Mouse (Mus musculus): ENCODE measurements around the gene Sh3kbp1. TPM values are rescaled to one million over a fixed set of nuclear protein-coding genes. Genes with fewer than 3 reads are reported as not detected.
A peak's percentile ranks its signal among the peaks of the same experiment; 100 is the strongest.
"Not testable (repeated sequence)": the region's sequence is repeated elsewhere in the genome, so short reads cannot be mapped to it uniquely, and the experiment has no call there.

The Sh3kbp1 gene
- total RNA-seq (2012; rRNA removed): 45.4 and 47.6 TPM in 2 replicates
- total RNA-seq (2014; rRNA removed): 48.2 and 49.7 TPM in 2 replicates
- 70.2 and 85.8 TPM in 2 replicates for polyA plus RNA-seq (2012; ENCODE audit: insufficient read length, low read depth)

- H3K4me2 ChIP-seq (ENCODE audit: insufficient read depth, low read depth, poor library complexity, severe bottlenecking): peak within 1 kb of the TSS; percentile 95
- H3K9ac ChIP-seq (ENCODE audit: insufficient read depth, low read depth): peak within 1 kb of the TSS; percentile 64
- no peaks in the 10 kb centered on the region for H3K9me3 ChIP-seq (replicated peaks; ENCODE audit: low read length)
- no peaks in the 10 kb centered on the region for H3K27me3 ChIP-seq (replicated peaks)
- peak within 1 kb of the TSS; percentile 86 for H3K27ac ChIP-seq (ENCODE audit: insufficient read depth, low read depth)
- H3K4me3 ChIP-seq (replicated peaks in 1 of 3; ENCODE audit: low read depth in 2 of 3, low read length in 2 of 3, poor library complexity in 1 of 3): peak within 1 kb of the TSS; percentile 56 to 82 (median 66)
- TF ChIP-seq RAD21 (IDR thresholded peaks at IDR 0.05; ENCODE audit: low read depth, low read length) (peak; percentile 51), CHD2 (IDR thresholded peaks at IDR 0.05; ENCODE audit: low read length) (0 out of 2 replicates have a peak, but pooled peaks have one; percentile 34), SMC3 (IDR thresholded peaks at IDR 0.05; ENCODE audit: low read depth, low read length) (peak; percentile 55), CHD1 (IDR thresholded peaks at IDR 0.05; ENCODE audit: low read depth, low read length) (no peak), NRF1 (IDR thresholded peaks at IDR 0.05; ENCODE audit: low read depth, low read length) (no peak), ZMIZ1 (IDR thresholded peaks at IDR 0.05; ENCODE audit: low read depth, low read length) (no peak), RCOR1 (conservative IDR thresholded peaks at IDR 0.05; ENCODE audit: low read depth, low read length) (no peak), POLR2A (IDR thresholded peaks at IDR 0.05; ENCODE audit: low read depth, low read length) (peak; percentile 29; the same call in 1 of the 2 replicates), CTCF (conservative IDR thresholded peaks at IDR 0.05 in 1 of 2, IDR thresholded peaks at IDR 0.05 in 1 of 2; ENCODE audit: low read depth in 2 of 2, low read length in 2 of 2) (peak in 1 of 2 experiments; percentile 48; a peak in 2 of 4 replicates), ELF1 (IDR thresholded peaks at IDR 0.05; ENCODE audit: low read depth, low read length) (no peak), MAZ (IDR thresholded peaks at IDR 0.05; ENCODE audit: low read depth, low read length) (no peak), NELFE (IDR thresholded peaks at IDR 0.05; ENCODE audit: low read depth, low read length) (no peak), JUN (IDR thresholded peaks at IDR 0.05; ENCODE audit: insufficient read depth, low read depth, low read length) (no peak), USF1 (IDR thresholded peaks at IDR 0.05; ENCODE audit: low read depth, low read length) (no peak), POLR2AphosphoS2 (IDR thresholded peaks at IDR 0.05; ENCODE audit: low read depth, low read length) (no peak), MEF2A (IDR thresholded peaks at IDR 0.05; ENCODE audit: borderline replicate concordance, low read depth, low read length) (0 out of 2 replicates have a peak, but pooled peaks have one; percentile 18), EP300 (IDR thresholded peaks at IDR 0.05; ENCODE audit: low read length) (no peak), MAX (IDR thresholded peaks at IDR 0.05; ENCODE audit: low read length) (no peak)
- H3K4me1 ChIP-seq (ENCODE audit: control insufficient read depth in 1 of 2, insufficient read depth in 2 of 2): peaks cover 7 to 11% of the 10 kb centered on the region in 2 experiments
- dilution Hi-C loops (cut with MboI; ENCODE audit: extremely low pct_ligation_motif_present, extremely low pct_unique_long_range_greater_than_20kb, low sequenced_read_pairs) (no loop called here), in situ Hi-C loops (cut with MboI; ENCODE audit: low pct_ligation_motif_present, low pct_unique_long_range_greater_than_20kb, low sequenced_read_pairs) (loop anchor here (10.0 to 25.0 kb wide), 4 partner anchors 135 to 488 kb away; no protein-coding TSS in a partner anchor)
- H3K79me2 ChIP-seq (replicated peaks; ENCODE audit: control insufficient read depth, extremely low read depth, insufficient read depth, poor library complexity, severe bottlenecking): peaks cover 8% of the 10 kb centered on the region; the same call in 1 of the 2 replicates
- peaks cover 3 to 4% of the 10 kb centered on the region in 2 experiments for H3K36me3 ChIP-seq (replicated peaks in 1 of 2; ENCODE audit: control insufficient read depth in 1 of 2, insufficient read depth in 1 of 2, low read length in 1 of 2)
- DNase-seq (ENCODE audit: extremely low read depth): peak; percentile 44
These were observed at the start of gene Sh3kbp1 for GRCm38 (mm10) chrX:159626907-159627587. Gene Sh3kbp1, plus strand, starts transcription at chrX:159627272.

- in situ Hi-C loops (cut with MboI; ENCODE audit: low pct_ligation_motif_present, low pct_unique_long_range_greater_than_20kb, low sequenced_read_pairs); H3K36me3 ChIP-seq (replicated peaks in 1 of 2; ENCODE audit: control insufficient read depth in 1 of 2, insufficient read depth in 1 of 2, low read length in 1 of 2); H3K27me3 ChIP-seq (replicated peaks); H3K9me3 ChIP-seq (replicated peaks; ENCODE audit: low read length); H3K9ac ChIP-seq (ENCODE audit: insufficient read depth, low read depth); H3K27ac ChIP-seq (ENCODE audit: insufficient read depth, low read depth); DNase-seq (ENCODE audit: extremely low read depth); H3K4me3 ChIP-seq (replicated peaks in 1 of 3; ENCODE audit: low read depth in 2 of 3, low read length in 2 of 3, poor library complexity in 1 of 3); H3K79me2 ChIP-seq (replicated peaks; ENCODE audit: control insufficient read depth, extremely low read depth, insufficient read depth, poor library complexity, severe bottlenecking); H3K4me1 ChIP-seq (ENCODE audit: control insufficient read depth in 1 of 2, insufficient read depth in 2 of 2); H3K4me2 ChIP-seq (ENCODE audit: insufficient read depth, low read depth, poor library complexity, severe bottlenecking); dilution Hi-C loops (cut with MboI; ENCODE audit: extremely low pct_ligation_motif_present, extremely low pct_unique_long_range_greater_than_20kb, low sequenced_read_pairs): not testable (repeated sequence)
These were observed 42.3 kb upstream of the Sh3kbp1 start for GRCm38 (mm10) chrX:159584738-159585137.
